Mouse (Mus musculus) inflammation-experienced regulatory T-cells, adult 6 months (primary cell): ENCODE data around the gene Ier2. TPM values are rescaled to one million over a fixed set of nuclear protein-coding genes. Genes with fewer than 3 reads are reported as not detected.
"Not testable (repeated sequence)": the region's sequence is repeated elsewhere in the genome, so short reads cannot be mapped to it uniquely, and the experiment has no call there.

Experiments used
- ATAC-seq: one replicate; pipeline ENCODE4 v1.8.0; 2017
- polyA plus RNA-seq, 3 experiments: library from polyadenylated mRNA; unstranded; fragments of 100-300 nt; shearing (Covaris generic); gene quantifications; one replicate each; pipeline ENCODE4 v1.2.1; 2017

Ier2 gene
- polyA plus RNA-seq, 3 experiments from 2014 or later: 42.4 to 46.3 (median 45.8) TPM

DNA sequence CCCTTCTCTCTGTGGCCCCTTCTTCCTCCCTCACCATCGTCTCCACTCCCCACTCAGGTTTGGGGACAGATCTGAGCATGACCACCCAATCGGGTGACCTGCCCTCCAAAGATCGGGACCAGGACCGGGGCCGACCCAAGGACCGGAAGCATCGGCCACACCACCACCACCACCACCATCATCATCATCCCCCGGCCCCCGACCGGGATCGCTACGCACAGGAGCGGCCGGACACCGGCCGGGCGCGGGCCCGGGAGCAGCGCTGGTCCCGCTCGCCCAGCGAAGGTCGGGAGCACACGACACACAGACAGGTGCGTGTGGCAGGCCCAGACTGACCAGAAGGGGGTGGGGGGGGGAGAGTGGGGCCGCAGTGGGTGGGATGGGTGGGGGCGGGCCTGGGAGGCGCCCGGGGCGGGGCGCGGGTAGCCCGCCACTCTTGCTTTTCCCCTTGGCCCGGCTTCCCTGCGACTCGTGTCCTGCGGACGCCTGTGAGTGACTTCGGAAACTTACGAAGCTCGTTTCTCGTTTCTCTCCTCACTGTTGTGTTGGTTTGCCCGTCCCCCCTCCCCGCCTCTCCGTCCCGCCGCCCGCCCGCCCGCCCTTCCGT, 24.0 kb downstream of the Ier2 start:
- ATAC-seq: no peak

DNA sequence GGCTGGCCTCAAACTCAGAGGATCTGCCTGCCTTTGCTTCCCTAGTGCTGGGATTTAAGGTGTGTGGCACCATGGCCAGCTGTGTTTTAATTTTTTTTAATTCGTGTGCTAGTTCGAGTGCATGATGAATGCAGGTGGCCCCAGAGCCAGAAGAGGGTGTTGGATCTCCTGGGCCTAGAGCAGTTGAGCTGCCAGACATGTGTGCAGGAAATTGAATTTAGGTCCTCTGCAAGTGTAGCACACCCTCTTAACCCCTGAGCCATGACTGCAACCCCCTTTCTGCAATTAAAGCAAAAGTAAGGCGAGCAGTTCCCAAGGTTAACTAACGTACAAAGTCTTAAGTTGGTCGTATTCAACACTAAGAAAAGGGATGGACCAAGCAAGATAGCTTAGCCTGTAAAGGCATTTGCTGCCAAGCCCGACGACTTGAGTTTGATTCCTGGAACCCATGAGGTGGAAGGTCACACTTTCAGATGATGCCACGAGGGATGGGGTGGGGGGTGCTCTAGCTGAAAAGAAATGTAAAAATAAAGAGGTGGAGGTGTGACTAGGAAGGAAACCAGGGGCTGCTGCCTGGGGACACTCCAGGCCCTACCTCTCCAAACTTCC, 24.6 kb downstream of the Ier2 start:
- ATAC-seq: no peak

DNA sequence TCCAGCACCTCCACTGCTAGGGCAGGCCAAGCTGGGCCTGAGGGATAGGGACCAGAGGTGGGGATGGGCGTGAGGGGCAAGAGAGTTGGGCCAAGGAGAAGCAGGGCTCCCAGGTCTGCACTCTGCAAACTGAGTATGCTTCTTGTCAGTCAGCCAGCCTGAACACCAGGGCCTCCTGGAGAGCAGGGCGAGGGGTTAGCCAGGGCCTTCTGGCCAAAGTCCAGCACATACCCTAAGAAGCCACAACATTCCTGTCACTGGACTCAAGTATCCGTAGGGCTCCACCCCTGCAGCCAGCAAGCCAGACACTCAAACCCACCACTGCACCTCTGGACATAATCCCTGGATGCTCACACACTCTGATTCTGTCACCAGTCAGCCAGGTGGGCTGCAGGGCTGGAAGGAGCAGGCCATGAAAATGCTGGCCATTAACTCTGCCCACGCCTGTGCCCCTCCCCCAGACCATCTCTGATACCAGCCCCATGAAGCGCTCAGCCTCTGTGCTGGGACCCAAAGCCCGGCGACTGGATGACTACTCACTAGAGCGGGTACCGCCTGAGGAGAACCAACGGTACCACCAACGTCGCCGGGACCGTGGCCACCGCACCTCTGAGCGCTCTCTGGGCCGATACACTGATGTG, 26.5 kb downstream of the Ier2 start:
- ATAC-seq: no peak

DNA sequence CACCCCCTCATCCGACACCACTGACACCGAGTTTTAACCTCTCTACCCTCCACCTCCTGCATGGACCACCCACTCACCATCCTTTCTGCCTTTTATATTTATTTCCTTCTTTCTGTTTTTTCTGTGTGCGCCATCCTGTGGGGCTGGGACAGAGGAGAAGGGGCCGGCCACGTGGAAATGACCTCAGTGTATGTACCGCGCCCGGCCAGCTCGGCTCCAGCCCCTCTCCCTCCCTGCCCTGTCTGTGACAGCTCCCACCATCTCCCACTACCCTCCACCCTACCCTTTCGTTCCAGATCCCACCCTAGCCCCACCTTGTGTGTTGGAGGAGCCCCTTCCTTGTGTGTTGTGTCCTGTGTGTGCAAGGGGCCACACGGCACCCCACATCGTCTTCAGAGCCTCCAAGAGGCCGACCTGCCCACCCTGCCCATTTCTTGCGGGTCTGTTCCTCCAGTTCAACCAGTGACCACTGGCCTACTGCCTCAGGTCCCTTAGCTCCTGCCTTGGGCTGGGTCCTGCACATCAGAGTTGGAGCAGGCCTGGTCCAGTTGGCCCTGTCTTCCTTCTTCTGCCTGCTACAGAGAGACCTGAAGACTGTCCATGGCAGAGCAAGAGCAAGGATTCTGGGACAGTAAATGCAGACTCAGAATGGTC, 27.1 kb downstream of the Ier2 start:
- no peak for ATAC-seq

DNA sequence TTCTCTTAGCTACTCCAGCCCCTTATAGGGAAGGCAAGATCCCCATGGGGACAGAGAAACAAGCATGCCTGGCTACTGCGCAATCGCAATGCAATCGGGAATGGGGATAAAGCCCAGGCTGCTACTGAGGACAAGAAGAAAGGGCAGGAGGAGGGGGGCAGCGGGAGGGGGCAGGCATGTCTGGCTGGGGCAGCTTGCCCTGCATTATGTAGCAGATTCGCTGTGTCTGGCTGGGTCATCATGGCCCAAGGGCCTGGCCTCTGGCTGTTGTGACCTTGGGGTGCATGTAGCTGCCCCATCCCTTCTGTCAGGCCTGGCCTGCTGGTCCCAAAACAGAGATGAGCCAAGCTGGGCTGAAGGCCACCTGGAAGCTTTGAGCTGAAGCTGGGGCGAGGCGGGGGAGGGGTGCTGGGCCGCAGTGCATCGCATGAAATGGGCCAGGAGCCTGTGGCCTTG, 27.8 kb downstream of the Ier2 start:
- ATAC-seq: no peak

DNA sequence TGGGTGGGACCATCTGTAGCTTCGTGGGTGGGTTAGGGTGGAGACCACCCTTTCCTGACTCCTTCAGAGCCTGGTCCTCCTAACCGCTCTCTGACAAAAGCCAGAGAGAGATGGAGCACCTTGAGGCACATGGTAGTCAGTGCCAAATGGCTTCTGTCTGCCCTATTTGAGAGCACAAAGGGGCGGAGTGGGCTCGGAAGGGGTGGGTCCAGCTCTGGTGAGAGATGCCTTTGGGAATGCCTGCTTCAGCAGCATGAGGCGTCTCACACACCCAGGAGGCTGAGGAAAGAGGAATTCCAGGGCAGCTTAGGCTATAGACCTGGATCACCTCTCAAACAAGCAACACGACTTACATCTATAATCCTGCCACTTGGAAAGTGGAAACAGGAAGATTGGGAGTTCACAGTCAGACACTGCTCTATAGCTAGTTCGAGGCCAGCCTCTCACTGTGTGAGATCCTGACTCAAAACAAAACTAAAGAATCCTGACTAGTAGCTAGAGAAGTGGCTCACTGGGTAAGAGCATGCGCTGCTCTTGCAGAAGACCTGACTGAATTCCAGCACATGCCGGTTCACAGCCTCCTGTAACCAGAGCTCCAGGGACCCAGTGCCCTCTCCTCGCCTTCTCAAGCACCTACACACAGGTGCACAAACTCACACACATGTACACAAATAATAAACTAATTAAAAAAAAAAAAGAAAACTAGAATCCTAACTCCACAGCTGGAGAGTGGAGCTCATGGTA, 28.6 kb downstream of the Ier2 start:
- no peak for ATAC-seq

DNA sequence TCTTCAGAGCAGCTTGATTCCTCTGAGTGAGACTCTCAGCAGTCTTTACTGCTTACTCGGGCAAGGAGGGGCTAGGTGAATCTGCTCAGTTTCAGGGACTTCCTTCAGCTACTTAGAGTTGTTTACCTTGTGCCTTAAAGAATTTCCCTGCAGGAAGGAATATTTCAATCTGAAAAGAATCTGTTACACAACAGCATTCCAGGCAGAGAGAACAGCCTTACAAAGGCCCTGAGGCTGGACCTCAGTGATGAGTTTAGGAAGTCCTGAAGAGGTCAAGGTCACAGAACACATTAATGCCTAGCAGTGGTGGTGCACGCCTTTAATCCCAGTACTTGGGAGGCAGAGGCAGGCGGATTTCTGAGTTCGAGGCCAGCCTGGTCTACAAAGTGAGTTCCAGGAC, 30.8 kb downstream of the Ier2 start:
- ATAC-seq: no peak

DNA sequence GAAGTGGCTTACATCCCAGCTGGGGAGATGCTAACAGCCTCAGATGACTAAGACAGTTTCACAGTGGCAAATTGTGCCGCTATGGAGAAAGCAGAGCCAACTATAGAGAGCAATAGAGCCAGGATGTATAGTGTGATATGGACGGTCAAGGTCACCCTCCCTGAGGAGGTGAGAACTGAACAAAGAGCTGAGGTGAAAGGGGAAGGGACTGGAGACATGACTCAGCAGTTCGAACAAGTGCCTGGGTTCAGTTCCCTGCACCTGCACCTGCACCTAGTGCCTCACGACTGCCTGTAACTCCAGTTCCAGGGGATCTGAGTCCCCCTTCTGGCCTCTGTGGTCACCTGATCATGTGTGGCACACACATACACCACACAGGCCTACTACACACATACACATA, 32.5 kb downstream of the Ier2 start:
- ATAC-seq: no peak

DNA sequence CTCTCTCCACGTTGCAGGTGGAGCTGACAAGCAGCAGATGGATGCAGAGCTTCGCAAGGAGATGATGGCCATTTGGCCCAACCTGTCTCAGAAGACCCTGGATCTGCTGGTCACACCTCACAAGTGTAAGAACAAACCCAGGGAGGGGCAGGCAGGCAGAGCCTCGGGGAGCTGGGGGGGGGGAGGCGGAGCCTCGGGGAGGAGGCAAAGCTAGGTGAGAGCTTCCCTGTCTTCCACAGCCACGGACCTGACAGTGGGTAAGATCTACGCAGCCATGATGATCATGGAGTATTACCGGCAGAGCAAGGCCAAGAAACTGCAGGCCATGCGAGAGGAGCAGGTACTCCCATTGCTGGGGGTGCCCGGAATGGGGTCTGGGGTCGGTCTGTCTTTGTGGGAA, 33.1 kb downstream of the Ier2 start:
- ATAC-seq: no peak

DNA sequence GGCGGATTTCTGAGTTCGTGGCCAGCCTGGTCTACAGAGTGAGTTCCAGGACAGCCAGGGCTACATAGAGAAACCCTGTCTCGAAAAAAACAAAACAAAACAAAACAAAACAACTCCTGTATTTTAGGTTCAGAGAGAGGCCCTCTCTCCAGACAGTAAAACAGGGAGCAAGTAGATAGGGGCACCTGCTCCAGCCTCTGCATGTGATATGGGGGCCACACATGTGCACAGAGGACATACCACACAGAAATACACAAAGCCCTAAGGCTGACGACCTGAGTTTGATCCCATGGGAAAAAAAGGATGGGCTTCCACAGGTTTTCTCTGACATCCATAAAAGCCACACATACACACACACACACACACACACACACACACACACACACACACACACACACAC, 39.2 kb downstream of the Ier2 start:
- not testable (repeated sequence) for ATAC-seq

DNA sequence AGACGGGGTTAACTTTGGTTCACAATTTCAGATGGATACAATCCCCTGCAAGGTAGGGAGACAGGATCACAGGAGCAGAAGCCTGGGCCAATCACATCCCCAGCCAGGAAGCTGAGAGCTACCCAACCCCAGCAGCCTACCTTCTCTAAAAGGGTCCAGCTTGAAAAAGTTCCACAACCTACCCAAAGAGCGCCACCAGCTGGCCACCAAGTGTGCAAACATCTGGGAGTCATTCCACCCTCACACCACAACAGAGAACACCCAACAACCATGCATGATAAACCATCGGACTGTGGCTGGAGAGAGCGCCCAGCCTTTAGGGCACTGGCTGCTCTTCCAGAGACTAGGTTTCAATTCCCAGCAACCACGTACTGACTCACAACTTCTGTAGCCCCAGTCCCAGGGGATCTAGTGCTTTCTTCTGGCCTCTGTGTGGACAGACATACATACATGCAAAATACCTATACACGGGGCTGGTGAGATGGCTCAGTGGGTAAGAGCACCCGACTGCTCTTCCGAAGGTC, 41.5 kb downstream of the Ier2 start:
- ATAC-seq: no peak

DNA sequence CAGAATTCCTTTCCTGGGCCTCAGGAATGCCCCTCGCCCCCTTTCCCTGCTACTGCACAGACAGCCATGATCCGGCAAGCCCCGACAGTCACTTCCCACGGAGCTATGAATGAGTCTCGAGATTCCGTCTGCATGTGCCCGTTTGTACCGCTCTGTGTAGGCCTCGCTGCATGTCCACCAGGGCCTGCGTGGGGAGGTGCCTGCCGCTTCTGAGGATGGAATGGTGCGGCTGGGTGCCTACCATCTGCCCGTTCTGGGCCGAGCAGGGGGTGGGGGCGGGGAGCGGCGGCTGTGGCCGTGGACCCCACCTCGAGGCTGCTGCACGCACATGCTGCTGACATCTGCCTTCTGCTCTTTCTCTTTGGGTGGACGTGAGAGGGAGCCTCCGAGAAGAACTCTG, 45.6 kb downstream of the Ier2 start:
- ATAC-seq: no peak

DNA sequence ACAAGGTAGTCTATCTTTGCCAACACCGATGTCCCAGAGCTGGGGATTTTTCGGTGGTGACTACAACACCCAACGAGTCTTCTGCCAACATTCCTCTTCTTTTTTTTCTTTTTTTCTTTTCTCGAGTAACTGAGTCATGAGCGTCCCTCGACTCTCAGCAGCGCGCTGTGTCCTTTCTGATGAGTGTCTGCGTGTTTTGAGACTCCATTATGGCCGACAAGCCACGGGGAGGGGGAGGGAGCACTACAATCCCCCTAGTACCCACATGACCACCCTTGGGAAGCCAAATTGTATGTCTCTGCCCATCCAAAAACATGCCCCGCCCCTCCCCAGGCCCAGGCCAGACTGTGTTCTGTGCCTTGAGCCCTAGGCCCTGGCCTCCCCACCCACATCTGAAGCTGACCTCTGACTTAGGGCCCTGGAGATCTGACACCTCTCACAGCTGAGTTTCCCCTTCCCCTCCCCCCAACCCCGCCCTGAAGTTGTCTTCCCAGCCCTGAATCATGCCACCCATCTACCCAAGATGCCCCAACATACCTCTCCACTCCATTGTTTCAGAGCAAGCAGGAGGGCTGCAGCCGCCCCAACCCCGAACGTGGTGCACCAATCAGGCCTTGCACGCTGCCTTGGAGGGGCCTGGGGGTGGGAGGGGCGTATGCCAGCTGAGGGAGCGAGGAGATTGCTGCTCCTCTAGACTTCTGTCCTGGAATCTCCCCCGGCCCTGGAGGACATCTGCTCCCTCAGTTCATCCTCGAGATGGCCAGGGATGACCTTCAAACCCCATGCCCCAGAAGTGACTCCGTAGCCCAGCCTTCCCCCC, 46.8 kb downstream of the Ier2 start:
- ATAC-seq: no peak

DNA sequence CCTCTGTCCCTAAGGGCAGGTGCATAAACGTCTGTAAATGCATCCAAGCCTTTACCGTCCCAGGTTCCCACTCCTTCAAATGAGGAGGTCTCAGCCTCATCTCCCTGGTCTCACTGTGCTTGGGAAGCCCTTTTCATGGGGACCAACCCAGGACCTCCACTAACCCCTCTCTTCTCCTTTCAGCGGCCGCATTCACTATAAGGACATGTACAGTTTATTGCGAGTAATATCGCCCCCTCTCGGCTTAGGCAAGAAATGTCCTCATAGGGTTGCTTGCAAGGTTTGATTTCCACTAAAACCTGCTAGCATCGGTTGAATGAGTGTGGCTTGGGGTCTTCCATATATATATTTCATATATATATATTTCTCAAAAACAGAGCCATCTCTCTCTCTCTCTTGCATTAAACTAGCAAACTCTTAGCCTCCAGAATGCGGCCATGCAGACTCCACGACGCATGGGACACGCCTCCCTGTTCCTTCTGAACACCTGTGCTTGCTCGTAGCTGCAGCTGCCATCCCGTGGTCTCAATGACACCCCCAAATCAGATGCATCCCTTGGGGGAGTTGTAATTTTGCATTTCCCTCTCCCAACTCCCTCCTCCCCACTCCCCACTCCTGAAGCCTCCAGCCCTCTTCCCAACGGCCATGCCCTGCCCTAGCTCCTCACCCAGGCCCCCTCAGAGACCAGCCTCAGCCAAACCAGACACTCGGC, 48.0 kb downstream of the Ier2 start:
- ATAC-seq: no peak

Other genes starting within 250 kb of the Ier2 start
- 10 to 100 TPM; 28.0 to 61.1 (median 55.5) TPM for gene Trmt1, start 23.5 kb upstream of the Ier2 start, polyA plus RNA-seq
- 1 to 10 TPM; 9.2 to 9.5 (median 9.4) TPM for gene Nacc1, start 25.0 kb upstream of the Ier2 start, polyA plus RNA-seq
- 1 to 10 TPM in 2 of 3 experiments, under 1 TPM in 1; 0.20 to 2.7 (median 1.3) TPM for gene Lyl1, start 38.6 kb upstream of the Ier2 start, polyA plus RNA-seq
- 10 to 100 TPM; 11.7 to 25.0 (median 21.7) TPM for gene G430095P16Rik, start 60.2 kb upstream of the Ier2 start, polyA plus RNA-seq
- 1 to 10 TPM in 2 of 3 experiments, under 1 TPM in 1; 0.92 to 6.3 (median 3.1) TPM for gene Nfix, start 137.5 kb upstream of the Ier2 start, polyA plus RNA-seq
- 1 to 10 TPM; 4.7 to 5.6 (median 5.4) TPM for gene Dand5, start 160.0 kb upstream of the Ier2 start, polyA plus RNA-seq
- 10 to 100 TPM; 14.6 to 16.7 (median 16.1) TPM for gene Gadd45gip1, start 168.7 kb upstream of the Ier2 start, polyA plus RNA-seq
- 100 to 1,000 TPM; 128 to 152 (median 145) TPM for gene Rad23a, start 177.8 kb upstream of the Ier2 start, polyA plus RNA-seq
- gene Calr, start 184.1 kb upstream of the Ier2 start, polyA plus RNA-seq: 100 to 1,000 TPM; 278 to 341 (median 290) TPM
- 10 to 100 TPM; 48.1 to 76.0 (median 58.3) TPM for gene Farsa, start 194.1 kb upstream of the Ier2 start, polyA plus RNA-seq
- gene Syce2, start 209.3 kb upstream of the Ier2 start, polyA plus RNA-seq: 10 to 100 TPM in 1 of 3 experiments, 1 to 10 TPM in 2; 4.3 to 19.0 (median 6.8) TPM
- 10 to 100 TPM; 14.5 to 19.9 (median 19.2) TPM for gene Gcdh, start 231.1 kb upstream of the Ier2 start, polyA plus RNA-seq
- gene Klf1, start 239.1 kb upstream of the Ier2 start, polyA plus RNA-seq: not detected
- 10 to 100 TPM; 10.5 to 21.7 (median 20.0) TPM for gene Dnase2a, start 245.7 kb upstream of the Ier2 start, polyA plus RNA-seq